Mouse (Mus musculus): ENCODE results near the gene Vgll4.

DNA sequence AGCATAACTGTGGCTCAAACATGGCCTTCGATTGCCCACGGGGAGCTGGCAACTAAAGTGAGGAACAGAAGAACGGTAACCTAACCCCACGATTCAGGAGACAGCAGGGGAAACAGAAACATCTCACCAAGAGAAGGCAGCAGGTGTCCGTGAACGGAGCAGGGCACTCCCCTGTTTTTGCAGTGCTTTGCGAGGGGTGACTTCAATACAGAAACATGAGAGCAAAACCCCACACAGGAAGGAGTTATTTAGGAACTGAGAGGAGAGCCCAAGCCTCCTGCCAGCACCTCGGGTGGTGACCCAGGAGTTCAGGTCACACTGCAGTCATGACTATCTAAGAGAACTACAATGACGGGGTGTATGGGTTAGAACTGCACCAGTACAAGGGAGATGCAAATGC lies 40.5 kb upstream of the Vgll4 start:
- TF ChIP-seq CTCF (IDR thresholded peaks at IDR 0.05; ENCODE audit: extremely low read depth, insufficient read depth, low read length) (no peak), POLR2A (IDR thresholded peaks at IDR 0.05; ENCODE audit: extremely low read depth, insufficient read depth, low read length) (no peak)

Measured in cortical plate, adult 2 months (tissue).